Mouse (Mus musculus) urinary bladder, postnatal 36 days (tissue): ENCODE measurements at regions not wholly inside any gene's neighbourhood (a gene's known extent, or its start where the extent isn't known, plus 50 kb on each side); places are given as distances from the start of the nearest gene placed in this dataset.

Source experiments
- DNase-seq, 2 experiments: peaks; one replicate each; pipeline ENCODE4 v3.0.0; 2022; ENCODE audit warnings: low spot score in 2 of 2, mixed read lengths in 1 of 2

DNA sequence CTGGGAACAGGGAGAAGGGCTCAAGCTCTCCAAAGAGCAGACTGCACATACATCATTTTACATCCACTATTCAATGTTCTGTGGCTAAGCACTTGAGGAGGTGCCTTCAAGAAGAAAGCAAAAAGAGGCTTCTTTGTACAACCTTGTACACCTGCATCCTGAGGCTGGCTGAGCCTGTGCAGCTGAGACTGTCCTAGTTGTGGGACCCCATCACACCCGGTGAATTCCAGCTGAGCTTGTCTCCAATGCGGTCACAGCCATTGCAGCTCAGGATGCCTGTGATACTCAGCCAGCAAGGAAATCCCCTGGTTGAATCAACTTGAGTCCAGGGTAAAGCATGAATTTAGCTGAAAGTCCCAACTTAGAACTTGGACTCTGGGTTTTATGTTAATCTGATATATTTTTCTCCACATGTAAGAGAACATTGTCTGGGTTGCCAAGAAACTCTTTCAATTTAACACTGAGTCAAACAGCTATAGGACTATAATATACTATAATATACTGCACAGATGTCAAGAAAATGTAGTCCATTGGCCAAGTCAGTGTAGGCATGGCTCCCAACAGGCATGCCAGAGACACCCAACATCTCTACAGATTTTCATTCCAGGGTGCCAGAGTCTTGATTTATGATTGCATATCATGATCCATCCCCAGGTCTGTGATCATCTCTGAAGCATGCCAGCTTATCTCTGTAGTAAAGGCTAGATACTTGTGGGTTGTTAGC, 599.2 kb downstream of the Pard3 start:
- DNase-seq: no peak

DNA sequence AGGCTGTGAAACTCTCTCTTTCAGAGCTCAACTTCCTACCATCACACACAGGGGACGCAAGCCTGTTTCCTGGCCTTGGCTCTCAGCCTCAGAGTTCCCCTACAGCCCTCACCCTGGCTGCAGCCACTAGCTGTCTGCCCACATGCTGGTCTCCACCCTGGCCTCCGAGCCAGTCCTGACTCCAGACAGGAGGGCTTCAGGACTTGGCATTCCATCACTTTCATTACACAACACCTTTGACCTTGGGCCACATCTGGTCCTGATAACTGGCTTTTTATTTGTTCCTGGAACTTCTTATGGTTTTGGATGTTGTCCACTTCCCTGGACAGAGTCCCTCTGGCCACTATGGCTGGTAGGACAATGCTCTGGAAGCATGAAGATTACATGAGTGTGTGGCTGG, 602.9 kb downstream of the Pard3 start:
- DNase-seq: no peak

DNA sequence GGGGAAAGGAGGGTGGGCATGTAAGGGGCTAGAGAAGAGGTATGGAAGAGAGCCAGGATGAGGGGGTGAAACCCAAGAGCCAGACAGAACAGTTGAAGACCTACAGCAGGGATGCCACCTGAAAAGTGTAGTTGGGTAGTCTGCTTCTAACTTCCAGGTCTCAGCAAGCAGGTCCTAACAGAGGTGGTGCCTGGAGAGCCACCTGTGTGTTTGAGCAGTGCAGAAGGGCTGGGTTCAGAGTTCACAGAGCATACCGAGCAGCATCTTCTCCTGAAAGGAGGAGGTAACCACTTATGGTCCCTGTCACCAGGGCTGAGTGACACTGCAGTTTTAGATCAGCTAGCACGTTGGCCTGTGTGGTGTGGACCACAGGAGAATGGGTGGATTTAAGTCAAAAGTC, 605.3 kb downstream of the Pard3 start:
- DNase-seq: no peak

DNA sequence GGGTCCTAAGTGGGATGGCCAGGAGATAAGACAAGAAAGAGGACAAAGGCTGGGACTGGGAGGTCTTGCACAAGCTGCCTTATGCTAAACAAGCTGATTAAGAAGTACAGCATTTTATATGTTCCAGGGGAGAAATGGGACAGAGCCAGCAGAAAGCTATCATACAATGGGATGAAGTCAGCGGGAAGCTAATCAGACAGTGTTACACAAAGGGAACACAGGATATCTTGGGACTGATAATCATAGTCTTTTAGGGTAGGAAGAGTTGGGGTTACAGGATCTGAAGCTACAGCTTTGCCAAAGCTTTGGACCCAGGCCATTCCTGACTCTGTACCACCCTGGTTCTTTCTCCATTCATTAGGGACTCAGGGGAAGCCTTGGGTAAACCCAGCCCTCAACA, 610.4 kb downstream of the Pard3 start:
- DNase-seq: no peak

DNA sequence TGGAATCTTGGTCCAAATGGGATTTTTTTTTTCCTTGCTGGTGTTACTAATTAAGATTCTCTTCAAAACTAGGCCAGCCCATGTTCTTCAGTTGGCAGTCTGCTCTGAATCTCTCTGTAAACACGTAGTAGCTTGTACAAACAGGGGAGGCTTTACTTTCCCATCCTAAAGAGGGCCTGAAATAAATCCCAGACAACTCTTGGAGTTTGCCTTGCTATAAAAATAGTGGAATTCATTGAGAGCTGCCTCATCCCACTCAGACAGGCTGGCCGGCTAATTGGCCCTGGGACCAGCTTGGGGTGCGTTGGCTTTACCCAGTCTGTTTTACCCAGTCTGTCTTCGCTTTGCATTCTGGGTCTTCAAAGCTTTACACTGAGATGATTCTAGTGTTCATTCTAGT, 611.7 kb downstream of the Pard3 start:
- no peak for DNase-seq

DNA sequence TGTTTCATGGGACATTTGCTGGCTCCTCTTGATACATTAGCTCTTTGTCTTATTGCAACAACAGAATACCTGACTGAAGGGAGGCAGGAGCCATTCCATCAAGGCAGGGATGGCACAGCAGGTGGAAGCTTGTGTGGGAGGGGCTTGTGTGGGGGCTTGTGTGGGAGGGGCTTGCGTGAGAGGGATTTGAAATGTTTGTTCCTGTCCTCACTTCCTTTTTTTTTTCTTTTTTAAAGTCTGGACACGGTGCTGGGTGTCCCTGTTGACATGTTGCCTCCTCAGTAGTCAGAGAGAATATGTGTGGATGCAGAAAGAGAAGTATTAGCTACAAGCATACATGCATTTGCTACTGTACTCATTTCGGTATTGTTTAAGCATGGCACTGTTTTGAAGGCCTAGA, 616.5 kb downstream of the Pard3 start:
- DNase-seq: no peak

DNA sequence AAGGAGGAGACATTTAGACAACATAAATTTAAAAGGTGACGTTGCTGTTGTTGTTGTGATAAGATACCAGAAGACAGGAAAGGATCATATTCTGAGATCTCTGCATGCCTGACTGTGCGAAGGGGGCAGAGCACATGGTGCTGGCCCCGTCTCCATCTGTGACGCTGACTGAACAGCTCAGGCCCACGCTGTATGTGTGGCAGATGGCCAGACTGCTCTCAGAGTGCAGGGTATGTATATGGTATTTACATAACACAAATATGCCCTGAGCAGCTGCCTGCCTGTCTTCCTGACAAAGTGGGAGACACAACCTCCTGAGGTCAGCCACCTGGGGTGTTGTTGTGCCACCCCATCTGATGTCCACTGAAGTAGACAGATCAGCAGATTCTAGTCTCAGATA, 620.5 kb downstream of the Pard3 start:
- no peak for DNase-seq

DNA sequence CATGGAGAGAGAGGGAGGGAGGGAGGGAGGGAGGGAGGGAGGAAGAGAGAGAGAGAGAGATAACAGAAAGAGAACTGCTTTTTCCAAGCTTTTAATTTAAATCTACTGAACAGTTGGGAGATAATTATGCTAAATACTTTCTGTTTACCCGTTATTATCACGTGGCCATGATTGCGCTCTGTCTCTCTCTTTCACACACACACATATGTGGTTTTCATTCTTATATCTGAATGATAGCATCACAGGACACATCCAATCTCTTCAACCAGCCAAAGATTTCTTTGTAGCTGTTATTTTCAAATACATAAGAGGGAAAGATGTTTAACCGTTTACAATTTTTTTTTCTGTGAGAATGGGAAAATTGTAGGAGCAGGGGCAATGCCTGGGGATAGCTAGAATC, 627.1 kb downstream of the Pard3 start:
- no peak for DNase-seq

DNA sequence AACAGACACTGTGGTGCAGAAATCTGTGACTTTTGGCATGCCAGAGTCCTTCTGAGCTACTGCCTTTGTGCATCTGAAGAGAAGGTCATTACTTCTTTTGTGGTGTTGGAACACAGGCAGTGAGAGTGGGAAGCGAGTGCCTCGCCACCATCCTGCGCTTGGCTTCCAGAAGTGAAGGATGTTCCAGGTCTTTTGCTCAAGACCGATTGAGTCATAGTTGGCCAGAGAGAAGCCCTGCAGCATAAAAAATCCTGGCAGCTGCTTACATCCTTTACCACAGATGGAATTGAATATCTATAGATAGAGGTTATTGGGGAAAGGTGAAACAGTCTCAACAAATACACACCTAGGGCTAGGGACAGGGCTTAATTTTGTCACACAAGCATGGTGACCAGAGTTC, 634.7 kb downstream of the Pard3 start:
- peak in 1 of 2 experiments; percentile 54 for DNase-seq

DNA sequence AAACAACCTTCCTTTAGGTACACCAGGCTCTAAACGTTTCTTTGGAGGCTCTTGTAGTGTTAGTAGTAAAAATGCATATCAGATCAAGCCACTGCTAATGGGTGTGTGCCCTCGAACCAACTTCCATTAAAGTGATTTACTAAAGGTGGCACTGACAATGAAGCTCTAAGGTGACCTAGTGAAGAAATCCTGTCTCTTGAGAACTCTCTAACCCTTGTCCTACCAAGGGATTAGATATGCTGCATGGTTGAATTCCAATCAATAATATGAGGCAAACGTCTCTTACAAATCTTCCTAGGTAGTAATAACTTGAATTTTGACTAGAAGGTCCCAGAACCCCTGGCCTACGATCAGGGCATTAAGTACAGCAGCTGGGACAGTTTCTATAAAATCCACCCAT, 640.7 kb downstream of the Pard3 start:
- DNase-seq: no peak

DNA sequence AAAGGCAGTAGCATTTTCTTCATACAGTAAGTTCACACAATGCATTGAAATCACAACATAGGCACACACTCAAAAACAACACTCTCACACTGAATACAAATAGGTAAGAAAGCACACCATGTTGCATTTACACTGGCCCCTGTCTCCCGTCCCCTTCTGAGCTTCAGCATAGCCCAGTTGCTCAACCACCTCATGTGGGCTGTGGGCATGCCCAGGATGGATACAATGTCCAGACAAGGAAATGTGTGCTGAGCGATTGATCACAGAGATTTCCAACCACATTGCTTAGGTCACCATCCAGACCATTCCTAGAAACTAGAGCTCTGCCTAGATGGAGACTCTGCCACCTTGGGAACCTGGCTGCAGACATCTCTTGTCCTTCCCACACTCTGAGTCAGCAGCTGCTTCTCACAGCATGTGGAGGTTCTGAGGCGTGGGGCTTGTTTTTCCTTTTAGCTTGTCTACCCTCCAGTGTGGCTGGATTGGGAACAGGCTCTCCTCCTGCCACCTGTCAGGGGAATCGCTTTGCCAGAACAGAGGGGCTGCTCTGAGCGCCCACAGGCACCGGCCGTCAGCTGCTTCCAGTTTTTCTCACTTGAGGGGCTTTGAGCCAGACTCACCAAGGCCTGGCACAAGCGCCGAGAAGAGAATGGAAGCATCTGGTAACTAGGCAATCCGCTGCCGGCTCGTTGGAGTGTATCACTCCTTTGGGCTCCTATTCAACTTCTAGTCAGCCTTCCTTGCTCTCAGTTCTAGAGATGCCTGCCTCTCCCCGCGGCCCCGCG, 642.5 kb downstream of the Pard3 start:
- no peak for DNase-seq

DNA sequence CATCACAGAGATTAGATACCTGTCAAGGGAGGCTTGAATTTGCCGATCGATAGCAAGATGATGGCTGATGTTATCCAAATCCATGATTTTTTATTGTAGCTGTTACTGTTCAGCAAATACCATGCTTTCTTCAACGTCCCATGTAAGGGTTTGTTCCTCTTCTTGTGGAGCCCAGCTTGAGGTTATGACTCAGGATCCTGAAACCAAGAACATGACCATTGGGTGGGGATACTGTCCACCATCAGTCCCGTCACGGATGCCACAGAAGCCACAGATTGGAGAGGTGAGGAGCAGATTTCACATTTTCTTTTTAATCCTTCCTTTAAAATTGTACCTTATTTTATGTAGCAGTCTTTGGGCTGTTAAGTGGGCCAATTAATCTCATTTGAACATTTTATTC, 645.7 kb downstream of the Pard3 start:
- DNase-seq: no peak

DNA sequence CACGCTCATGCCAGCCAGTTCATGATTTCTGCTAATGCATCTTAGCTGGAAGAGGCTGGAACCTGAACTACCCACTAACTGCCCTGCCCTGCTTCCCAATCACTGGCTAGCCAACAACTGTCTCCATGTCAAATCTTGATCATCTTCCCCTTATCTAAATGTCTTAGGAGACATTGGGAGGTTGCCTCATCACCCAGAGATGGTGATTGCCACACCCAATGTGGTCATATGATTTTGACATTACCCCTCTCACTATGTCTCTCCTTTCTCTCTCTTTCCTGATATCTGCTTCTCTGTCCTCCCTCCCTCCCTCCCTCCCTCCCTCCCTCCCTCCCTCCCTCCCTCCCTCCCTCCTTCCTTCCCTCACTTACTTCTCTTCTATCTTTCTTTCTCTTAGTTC, 643.3 kb upstream of the Nrp1 start:
- DNase-seq: no peak

DNA sequence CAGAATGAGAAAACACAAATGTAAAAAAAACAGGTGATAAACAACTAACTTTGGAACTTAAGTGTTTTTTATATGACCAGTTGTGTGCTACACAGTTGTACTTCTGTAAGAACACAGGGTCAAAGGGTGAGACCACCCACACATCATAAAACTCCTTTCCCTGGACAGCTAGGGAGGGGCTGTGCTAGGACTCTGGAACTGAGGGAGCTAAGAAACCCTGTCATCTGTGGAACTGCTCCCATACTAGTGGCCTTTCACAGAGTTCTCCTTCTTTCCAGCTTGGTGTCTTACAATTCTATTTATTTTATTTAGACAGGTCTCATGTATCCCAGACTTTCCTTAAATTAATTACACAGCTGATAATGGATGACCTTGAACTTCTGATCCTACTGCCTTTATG, 640.4 kb upstream of the Nrp1 start:
- no peak for DNase-seq

DNA sequence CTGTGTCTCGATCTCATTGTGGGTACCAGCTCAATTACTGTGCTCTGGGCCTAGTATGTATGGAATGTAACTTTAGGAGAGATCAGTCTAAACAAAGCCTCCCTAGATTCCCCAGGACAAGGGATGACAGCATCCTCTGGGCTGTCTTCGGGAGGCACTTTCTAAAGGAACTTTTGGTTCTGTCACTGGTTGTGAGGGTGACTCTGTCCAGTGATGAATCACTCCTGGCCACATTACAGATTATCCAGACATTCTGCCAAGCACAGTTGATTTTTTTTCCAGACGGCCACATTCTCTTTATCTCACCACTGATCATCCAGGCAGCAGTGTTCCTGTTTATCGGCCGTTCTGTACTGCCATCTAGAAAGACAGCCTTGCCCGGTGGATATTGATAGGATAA, 638.5 kb upstream of the Nrp1 start:
- DNase-seq: no peak

DNA sequence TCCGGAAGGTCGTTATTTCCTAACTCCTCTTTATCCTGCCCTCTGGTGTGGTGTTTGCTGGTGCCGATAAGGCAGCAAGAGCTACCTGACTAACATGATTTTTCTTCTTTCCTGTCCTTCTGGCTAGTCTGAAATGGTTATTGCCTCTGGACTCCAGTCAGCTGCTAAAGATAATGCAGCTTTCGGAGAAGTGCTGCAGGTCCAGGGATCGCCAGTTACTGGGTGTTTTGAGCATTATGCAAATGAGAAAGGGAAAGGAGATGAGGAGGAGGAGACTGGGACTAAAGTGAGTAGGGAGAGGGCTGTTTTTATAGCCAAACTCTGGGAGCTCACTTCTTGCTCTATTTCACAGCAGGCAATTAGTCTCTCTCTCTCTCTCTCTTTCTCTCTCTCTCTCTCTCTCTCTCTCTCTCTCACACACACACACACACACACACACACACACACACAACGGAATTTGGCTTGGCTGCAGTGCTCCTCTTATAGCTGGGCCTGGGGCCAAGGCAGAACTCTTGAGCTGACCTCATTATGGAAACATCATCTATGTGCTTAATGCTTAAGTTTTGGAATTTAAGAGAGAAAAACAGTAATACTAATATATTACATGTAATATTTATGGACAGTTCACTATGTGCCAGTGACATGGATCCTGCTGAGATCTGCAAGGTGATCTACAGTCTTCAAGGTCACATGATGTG, 637.7 kb upstream of the Nrp1 start:
- DNase-seq: no peak

DNA sequence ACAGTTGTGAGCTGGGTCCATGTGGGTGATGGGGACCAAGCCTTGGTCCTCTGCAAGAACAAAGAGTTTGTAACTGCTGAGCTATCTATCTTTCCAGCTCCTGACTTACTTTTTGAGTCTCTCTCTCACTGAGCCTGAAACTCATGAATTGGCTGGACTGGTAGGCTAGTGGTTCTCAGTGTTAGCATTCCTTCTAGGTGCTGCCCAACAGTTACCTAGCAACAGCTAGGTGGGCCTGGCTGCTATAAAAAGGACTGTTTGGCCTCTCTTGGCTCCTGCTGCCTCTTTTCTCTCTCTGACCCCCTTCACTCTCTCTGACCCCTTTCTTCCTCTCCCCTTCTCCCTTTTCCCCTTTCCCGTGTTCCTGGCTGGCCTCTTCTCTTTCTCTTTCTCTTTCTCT, 636.8 kb upstream of the Nrp1 start:
- DNase-seq: no peak

DNA sequence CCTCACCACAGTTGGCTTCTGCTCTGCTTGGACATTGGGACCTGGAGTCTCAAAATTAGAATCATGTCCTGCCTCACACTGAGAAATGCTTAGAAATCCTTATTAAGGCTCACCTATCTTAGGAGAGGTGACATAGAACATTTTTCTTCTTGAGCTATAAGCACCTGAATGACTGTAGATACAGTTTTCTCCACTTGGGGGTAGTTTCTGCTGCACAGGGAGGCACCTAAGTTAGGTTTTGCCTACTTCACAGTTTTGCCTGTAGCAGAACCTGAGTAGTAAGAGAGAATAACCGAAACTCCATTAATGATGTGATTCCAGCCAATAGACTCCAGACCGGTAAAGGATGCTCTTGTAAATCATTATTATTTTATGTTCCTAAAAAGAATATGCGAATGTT, 624.3 kb upstream of the Nrp1 start:
- DNase-seq: no peak

DNA sequence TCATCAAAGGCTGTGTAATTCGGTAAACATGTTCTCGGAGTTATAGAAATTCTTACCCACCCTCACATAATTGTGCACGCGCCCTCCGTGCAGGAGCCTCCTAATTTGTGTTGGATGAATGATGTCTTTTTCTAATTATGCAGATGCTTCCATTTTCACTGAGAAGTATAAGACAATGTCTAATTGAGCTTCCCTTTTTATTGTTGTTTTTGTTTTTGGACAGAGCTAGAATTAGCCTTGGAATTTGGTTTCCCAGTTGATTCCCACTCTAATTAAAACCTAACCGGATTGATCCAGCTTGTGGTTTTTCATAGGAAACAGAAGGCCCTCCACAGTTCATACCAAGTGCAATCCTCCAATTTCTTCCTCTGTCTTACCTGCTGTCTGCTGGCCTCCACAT, 616.2 kb upstream of the Nrp1 start:
- no peak for DNase-seq

DNA sequence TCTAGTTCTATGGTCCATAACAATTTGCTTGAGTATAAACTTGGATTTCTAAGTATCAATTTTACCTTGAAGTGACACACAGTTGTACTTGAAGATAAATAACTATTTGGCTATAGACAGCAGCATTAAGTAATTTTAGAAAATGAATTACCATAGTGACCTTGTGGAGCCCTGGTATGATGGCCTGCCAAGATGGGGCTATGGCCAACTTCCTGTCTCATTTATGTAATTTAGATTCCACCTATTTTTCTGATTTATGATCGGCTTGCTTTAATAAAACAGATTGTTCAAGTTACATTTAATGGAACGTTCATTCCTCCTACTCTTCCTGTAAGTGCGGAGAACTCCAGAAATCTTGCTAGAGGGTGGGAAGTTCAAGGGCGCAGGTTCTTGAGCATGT, 613.2 kb upstream of the Nrp1 start:
- DNase-seq: no peak

DNA sequence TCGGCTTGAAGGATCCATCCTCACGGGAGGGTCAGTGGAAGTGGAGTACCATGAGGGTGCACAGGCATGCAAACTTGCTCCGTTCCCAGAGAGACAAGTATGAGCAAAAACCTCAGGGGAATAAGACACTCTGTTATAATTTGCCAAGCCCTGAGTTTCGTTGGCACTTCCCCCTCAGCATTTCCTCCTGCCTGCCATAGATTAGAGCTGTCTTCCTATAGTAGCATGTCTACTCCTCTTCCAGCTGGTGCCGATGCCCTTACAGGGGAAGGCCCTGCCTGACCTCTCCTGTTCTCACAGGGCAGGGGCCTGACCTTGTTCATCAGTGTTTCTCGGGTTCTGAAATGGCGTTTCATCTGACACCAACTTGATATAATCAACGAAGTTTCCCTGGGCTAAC, 611.9 kb upstream of the Nrp1 start:
- no peak for DNase-seq

DNA sequence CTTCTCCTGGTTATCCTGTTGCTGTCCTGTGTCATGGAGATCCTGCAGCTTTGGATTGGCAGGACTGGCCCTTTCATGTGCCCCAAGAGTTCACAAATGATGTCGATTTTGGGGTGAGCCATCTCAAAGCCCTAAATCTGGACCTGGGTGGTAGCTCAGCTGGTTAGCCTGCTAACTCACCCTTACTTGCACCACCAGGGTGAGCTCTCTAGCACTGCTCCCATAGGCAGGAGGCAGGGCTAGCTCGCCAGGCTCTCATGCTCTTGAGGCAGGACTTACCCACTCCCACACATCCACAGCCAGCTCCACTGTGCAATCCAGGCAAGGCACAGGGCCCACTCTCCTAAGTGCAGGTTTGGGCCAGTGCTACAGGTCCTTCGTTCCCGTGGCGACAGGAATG, 605.5 kb upstream of the Nrp1 start:
- DNase-seq: no peak
